Mouse (Mus musculus): ENCODE results near the gene Spata2. TPM values are rescaled to one million over a fixed set of nuclear protein-coding genes. Genes with fewer than 3 reads are reported as not detected.

Gene Spata2
- polyA plus RNA-seq, 1 experiment from 2014 or later: 15.6 TPM

DNA sequence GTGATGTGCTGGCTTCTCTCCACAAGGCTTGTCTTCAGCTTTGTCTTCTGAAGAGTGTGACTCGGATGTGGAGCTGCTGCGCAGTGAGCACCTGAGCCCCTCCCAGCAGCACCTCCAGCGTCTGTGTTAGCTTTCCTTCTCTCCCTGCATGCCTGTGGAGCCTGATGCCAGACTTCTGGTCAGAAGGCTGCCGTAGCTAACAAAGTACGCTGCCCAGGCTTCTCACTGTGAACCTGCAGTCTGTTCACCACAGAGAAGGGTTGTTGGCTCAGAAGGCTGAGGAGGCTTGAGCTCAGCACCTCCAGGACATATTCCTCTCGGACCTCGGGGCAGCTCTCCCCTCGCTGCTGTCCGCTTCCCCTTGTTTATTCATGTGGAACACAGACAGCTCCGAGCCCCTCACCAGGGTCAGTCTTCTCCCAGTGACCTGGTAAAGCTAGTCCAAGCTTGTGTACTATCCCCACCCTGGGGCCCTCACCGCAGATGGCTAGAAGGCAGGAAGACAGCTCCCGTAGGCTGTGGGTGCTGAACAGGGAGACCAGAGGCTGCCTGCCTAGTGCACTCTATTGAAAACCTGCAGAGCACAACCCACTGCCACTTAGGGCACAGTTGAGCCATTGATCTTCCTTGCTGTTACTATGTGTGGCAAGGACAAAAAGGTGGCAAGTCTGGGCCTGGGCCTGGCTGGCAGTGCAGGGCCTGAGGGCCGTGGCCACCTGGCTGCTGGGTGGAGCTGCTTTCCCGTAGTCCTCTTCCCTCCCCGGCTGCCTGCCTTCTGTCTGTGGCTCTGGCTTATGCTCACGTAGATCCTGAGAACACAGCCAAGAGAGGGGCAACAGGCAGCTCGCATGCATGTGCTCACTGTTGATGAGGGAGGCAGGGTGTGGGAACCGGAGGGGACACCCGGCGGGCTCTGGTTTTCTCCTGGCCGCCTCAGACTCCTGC is 43.1 kb downstream of the Spata2 start:
- ATAC-seq (ENCODE audit: low FRiP score) (no peak), DNase-seq (ENCODE audit: low spot score, missing footprints) (no peak)
- H3K4me3 ChIP-seq (ENCODE audit: low read depth, low read length): no peak overlapping the region
- H3K36me3 ChIP-seq (ENCODE audit: control insufficient read depth, insufficient read depth, low read length): peaks cover 5% of the 10 kb centered on the region
- H3K9ac ChIP-seq (ENCODE audit: low read length): no peak overlapping the region
- H3K27me3 ChIP-seq (ENCODE audit: control insufficient read depth, insufficient read depth, low read length): no peaks in the 10 kb centered on the region
- H3K4me1 ChIP-seq (ENCODE audit: control insufficient read depth, insufficient read depth, low read length): no peaks in the 10 kb centered on the region
- no peak overlapping the region for H3K27ac ChIP-seq (ENCODE audit: low read depth, low read length)
- WGBS: 90% methylated on average over 21 of the region's 21 CpGs
- H3K9me3 ChIP-seq (ENCODE audit: control insufficient read depth, low read length): no peaks in the 10 kb centered on the region
- no peak overlapping the region for H3K4me2 ChIP-seq

DNA sequence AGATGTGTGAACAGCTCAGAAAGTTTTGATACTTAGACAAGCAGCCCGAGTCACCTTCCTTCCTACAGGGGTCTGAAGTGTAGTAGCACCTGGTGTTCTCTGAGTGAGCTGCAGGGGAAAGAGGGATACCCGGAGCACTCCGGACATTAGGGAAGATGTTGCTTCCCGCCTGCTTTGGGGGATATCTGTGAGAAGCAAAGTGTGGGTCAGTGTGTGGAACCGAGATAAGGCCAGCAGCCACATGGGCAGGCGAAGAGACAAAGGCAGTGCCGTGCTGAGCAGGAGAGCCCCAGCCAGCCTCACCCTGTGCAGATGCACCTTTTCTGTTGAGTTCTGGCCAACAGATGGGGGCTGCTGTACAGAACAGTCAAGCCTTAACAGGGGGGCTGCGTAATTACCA is 45.1 kb downstream of the Spata2 start:
- H3K27ac ChIP-seq (ENCODE audit: low read depth, low read length): no peak overlapping the region
- WGBS: 90% methylated on average over 8 of the region's 8 CpGs
- no peak for DNase-seq (ENCODE audit: low spot score, missing footprints)

DNA sequence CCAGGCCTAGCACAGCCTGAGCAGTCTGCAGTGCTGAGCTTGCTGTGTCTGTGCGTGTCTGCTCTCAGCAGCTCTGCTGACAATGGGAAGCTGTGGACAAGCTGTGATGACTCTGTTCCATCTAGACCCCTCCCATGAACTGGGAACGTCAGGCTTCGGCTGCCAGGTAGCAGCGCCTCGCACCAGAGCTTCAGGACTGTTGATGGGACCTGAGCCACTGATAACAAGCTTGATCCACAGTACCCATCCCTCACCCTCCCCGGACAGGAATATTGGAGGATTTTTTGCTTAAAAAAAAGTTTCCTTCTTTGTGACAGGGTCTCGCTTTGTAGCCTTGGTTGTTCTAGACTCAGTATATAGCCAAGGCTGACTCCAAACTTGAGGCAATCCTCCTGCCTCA is 45.5 kb downstream of the Spata2 start:
- no peak for ATAC-seq (ENCODE audit: low FRiP score)
- H3K9ac ChIP-seq (ENCODE audit: low read length): no peak overlapping the region
- H3K36me3 ChIP-seq (ENCODE audit: control insufficient read depth, insufficient read depth, low read length): 0 out of 2 replicates have a peak, but pooled peaks cover 4% of the 10 kb centered on the region
- no peak overlapping the region for H3K27ac ChIP-seq (ENCODE audit: low read depth, low read length)
- DNase-seq (ENCODE audit: low spot score, missing footprints): no peak
- 90% methylated on average over 7 of the region's 7 CpGs for WGBS
- H3K27me3 ChIP-seq (ENCODE audit: control insufficient read depth, insufficient read depth, low read length): no peaks in the 10 kb centered on the region
- H3K4me3 ChIP-seq (ENCODE audit: low read depth, low read length): no peak overlapping the region
- H3K9me3 ChIP-seq (ENCODE audit: control insufficient read depth, low read length): no peaks in the 10 kb centered on the region
- H3K4me1 ChIP-seq (ENCODE audit: control insufficient read depth, insufficient read depth, low read length): no peaks in the 10 kb centered on the region
- no peak overlapping the region for H3K4me2 ChIP-seq

More for the DNA sequence above, 45.1 kb downstream of the Spata2 start:
- Histone ChIP-seq H3K9ac (ENCODE audit: low read length) (no peak overlapping the region), H3K4me2 (no peak overlapping the region), H3K9me3 (ENCODE audit: control insufficient read depth, low read length) (no peaks in the 10 kb centered on the region), H3K27me3 (ENCODE audit: control insufficient read depth, insufficient read depth, low read length) (no peaks in the 10 kb centered on the region), H3K36me3 (ENCODE audit: control insufficient read depth, insufficient read depth, low read length) (0 out of 2 replicates have a peak, but pooled peaks cover 4% of the 10 kb centered on the region), H3K4me1 (ENCODE audit: control insufficient read depth, insufficient read depth, low read length) (no peaks in the 10 kb centered on the region), H3K4me3 (ENCODE audit: low read depth, low read length) (no peak overlapping the region)
- no peak for ATAC-seq (ENCODE audit: low FRiP score)

DNA sequence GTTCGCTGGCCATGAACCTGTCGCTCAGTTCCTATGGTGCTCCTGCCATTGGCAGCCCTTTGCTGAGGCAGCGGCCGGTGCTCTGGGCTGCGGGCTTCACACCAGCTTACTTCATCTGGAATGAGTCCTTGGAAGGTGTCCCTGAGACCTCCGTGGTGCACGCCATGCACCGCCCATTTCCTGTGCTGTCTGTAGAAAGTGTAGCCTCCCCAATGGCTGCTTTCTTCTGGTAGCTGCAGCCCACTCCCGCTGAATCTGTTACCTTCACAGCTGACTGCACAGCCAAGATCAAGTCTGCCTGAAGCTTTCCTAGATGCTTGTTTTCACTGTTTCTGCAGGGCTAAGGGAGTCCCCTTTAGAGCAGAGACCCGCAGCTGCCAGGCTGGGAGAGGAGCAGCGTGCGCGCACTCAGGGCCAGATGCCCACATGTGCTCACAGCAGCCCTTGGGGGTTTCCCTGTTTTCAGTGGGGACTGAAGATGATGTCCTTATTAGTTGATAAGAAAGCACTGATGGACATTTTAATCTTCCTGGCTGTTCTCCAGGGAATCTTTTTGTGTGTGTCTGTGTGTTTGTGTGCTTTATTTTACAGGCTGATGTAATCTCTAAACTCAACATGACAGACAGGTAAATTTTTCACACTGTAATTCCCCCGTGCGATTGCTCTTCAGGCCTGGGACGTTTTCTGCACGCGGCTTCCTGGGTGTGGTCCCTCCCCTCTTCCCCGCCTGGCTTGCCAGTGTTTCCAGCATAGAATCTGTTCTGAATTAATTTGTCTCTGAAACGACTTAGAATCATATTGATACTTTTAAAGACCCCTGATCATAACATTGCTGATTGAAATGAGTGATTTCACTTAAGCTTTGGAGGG is 46.5 kb downstream of the Spata2 start:
- no peak overlapping the region for H3K4me2 ChIP-seq
- peaks cover 6% of the 10 kb centered on the region; the same call in 1 of the 2 replicates for H3K36me3 ChIP-seq (ENCODE audit: control insufficient read depth, insufficient read depth, low read length)
- H3K9me3 ChIP-seq (ENCODE audit: control insufficient read depth, low read length): no peaks in the 10 kb centered on the region
- no peak overlapping the region for H3K4me3 ChIP-seq (ENCODE audit: low read depth, low read length)
- no peak overlapping the region for H3K27ac ChIP-seq (ENCODE audit: low read depth, low read length)
- no peaks in the 10 kb centered on the region for H3K4me1 ChIP-seq (ENCODE audit: control insufficient read depth, insufficient read depth, low read length)
- no peak overlapping the region for H3K9ac ChIP-seq (ENCODE audit: low read length)
- 87% methylated on average over 20 of the region's 20 CpGs for WGBS
- no peaks in the 10 kb centered on the region for H3K27me3 ChIP-seq (ENCODE audit: control insufficient read depth, insufficient read depth, low read length)
- ATAC-seq (ENCODE audit: low FRiP score): no peak
- no peak for DNase-seq (ENCODE audit: low spot score, missing footprints)

DNA sequence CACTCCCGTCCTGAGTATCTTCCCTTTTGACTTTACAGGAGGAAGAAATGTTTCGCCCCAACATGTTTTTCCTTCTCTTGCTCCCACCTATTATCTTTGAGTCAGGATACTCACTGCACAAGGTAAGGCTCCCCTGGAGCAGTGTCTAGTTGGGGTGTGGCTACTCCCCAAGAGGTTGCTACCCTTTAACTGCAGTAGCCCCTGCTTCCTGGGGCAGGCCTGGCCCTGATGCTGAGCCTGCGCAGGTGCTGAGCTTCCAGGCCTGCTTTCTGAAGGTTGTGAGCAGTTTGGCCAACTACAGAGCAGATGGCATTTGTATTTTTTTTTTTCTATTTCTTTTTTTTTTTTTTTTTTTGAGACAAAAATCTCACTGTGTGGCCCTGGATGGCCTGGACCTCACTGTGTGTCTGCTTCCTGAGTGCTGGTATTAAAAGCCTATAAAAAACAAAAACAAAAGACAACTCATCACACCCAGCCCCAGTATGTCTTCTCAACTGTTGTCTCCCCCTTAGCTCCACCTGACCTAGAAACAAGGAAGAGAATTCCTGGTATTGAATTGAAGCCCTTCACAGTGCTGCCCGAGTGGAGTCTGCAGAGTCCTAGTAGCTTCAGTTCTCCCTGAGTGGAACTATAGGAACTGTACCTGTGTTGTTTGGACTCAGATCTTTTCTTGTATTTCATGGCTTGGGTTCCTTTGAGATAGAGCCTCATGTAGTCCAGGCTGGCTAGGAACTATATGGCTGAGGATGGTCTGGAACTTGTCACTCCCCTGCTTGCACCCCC is 49.1 kb downstream of the Spata2 start:
- ATAC-seq (ENCODE audit: low FRiP score) (no peak), DNase-seq (ENCODE audit: low spot score, missing footprints) (no peak)
- H3K9ac ChIP-seq (ENCODE audit: low read length): no peak overlapping the region
- WGBS: 98% methylated on average over 4 of the region's 4 CpGs
- H3K9me3 ChIP-seq (ENCODE audit: control insufficient read depth, low read length): no peaks in the 10 kb centered on the region
- H3K4me2 ChIP-seq: no peak overlapping the region
- no peaks in the 10 kb centered on the region for H3K27me3 ChIP-seq (ENCODE audit: control insufficient read depth, insufficient read depth, low read length)
- no peak overlapping the region for H3K27ac ChIP-seq (ENCODE audit: low read depth, low read length)
- no peaks in the 10 kb centered on the region for H3K4me1 ChIP-seq (ENCODE audit: control insufficient read depth, insufficient read depth, low read length)
- H3K36me3 ChIP-seq (ENCODE audit: control insufficient read depth, insufficient read depth, low read length): peaks cover 5% of the 10 kb centered on the region; the same call in 1 of the 2 replicates
- H3K4me3 ChIP-seq (ENCODE audit: low read depth, low read length): no peak overlapping the region

DNA sequence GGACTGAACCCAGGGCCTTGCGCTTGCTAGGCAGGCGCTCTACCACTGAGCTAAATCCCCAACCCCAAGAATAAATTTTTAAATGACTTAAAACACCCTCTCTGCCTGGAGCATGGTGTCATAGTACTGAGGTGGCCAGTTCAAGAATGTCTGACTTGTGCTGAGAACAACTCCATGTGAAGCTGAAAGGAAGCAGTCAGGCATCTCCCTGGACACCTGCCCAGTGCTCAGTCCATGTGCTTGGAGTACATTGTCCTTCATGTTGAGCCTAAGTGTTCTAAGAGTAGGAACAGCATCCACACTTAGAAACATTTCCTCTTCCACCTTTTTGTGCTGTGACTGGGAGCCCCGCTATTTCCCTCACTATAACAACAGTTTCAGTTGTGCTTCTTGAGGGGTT is 53.3 kb downstream of the Spata2 start:
- ATAC-seq (ENCODE audit: low FRiP score) (no peak), DNase-seq (ENCODE audit: low spot score, missing footprints) (no peak)
- Histone ChIP-seq H3K4me3 (ENCODE audit: low read depth, low read length) (no peak overlapping the region), H3K9ac (ENCODE audit: low read length) (no peak overlapping the region), H3K27ac (ENCODE audit: low read depth, low read length) (no peak overlapping the region), H3K36me3 (ENCODE audit: control insufficient read depth, insufficient read depth, low read length) (peaks cover 7% of the 10 kb centered on the region; the same call in 1 of the 2 replicates), H3K27me3 (ENCODE audit: control insufficient read depth, insufficient read depth, low read length) (no peaks in the 10 kb centered on the region), H3K4me1 (ENCODE audit: control insufficient read depth, insufficient read depth, low read length) (no peaks in the 10 kb centered on the region), H3K9me3 (ENCODE audit: control insufficient read depth, low read length) (no peaks in the 10 kb centered on the region), H3K4me2 (no peak overlapping the region)
- WGBS: 100% methylated on average over 3 of the region's 3 CpGs

DNA sequence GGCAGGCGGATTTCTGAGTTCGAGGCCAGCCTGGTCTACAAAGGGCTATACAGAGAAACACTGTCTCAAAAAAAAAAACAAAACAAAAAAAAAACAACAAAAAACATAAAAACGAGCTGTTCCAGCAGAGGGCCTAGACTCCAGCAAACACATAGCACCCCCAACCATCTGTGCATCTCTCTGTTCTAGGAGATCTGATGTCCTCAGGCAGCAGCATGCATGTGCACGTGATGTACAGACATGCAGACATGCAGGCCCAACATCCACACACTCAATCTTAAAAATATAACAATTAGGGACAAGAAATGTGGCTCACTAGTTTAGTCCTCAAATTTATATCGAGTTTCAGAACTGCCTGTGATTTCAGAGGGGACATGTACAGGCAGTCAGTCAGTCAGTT is 56.3 kb downstream of the Spata2 start:
- ATAC-seq (ENCODE audit: low FRiP score) (no peak), DNase-seq (ENCODE audit: low spot score, missing footprints) (no peak)
- H3K9me3 ChIP-seq (ENCODE audit: control insufficient read depth, low read length): no peaks in the 10 kb centered on the region
- no peak overlapping the region for H3K4me3 ChIP-seq (ENCODE audit: low read depth, low read length)
- H3K4me2 ChIP-seq: no peak overlapping the region
- no peak overlapping the region for H3K9ac ChIP-seq (ENCODE audit: low read length)
- no peaks in the 10 kb centered on the region for H3K27me3 ChIP-seq (ENCODE audit: control insufficient read depth, insufficient read depth, low read length)
- no peak overlapping the region for H3K27ac ChIP-seq (ENCODE audit: low read depth, low read length)
- H3K36me3 ChIP-seq (ENCODE audit: control insufficient read depth, insufficient read depth, low read length): peaks cover 4% of the 10 kb centered on the region; the same call in 1 of the 2 replicates
- H3K4me1 ChIP-seq (ENCODE audit: control insufficient read depth, insufficient read depth, low read length): no peaks in the 10 kb centered on the region
- WGBS: 90% methylated on average over 5 of the region's 5 CpGs

DNA sequence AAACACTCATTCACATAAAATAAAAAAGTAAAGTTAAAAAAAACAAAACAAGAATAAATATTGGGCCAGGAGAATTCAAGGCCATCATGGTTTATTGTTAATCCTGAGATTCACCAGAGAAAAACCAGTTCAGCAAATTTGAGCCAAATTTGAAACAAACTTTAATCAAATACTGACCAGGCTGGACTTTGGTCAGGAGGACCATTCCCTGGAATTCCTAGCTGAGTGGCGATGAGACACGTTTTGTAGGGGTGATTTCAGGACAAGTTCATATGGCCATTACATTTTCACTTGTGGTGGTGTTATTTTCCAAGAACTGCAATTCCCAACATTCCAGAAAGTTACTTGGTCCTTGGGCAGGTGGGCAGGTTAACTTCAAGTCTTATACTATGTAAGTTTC is 57.1 kb downstream of the Spata2 start:
- no peak overlapping the region for H3K4me2 ChIP-seq
- no peak overlapping the region for H3K9ac ChIP-seq (ENCODE audit: low read length)
- no peaks in the 10 kb centered on the region for H3K9me3 ChIP-seq (ENCODE audit: control insufficient read depth, low read length)
- H3K4me1 ChIP-seq (ENCODE audit: control insufficient read depth, insufficient read depth, low read length): no peaks in the 10 kb centered on the region
- no peak overlapping the region for H3K4me3 ChIP-seq (ENCODE audit: low read depth, low read length)
- no peaks in the 10 kb centered on the region for H3K27me3 ChIP-seq (ENCODE audit: control insufficient read depth, insufficient read depth, low read length)
- ATAC-seq (ENCODE audit: low FRiP score): no peak
- 0 out of 2 replicates have a peak, but pooled peaks cover 2% of the 10 kb centered on the region for H3K36me3 ChIP-seq (ENCODE audit: control insufficient read depth, insufficient read depth, low read length)
- WGBS: 96% methylated on average over 2 of the region's 2 CpGs
- H3K27ac ChIP-seq (ENCODE audit: low read depth, low read length): no peak overlapping the region
- DNase-seq (ENCODE audit: low spot score, missing footprints): no peak
